Mouse (Mus musculus): ENCODE measurements around the gene Sirt4. TPM values are rescaled to one million over a fixed set of nuclear protein-coding genes. Genes with fewer than 3 reads are reported as not detected.
"Not testable (repeated sequence)": the region's sequence is repeated elsewhere in the genome, so short reads cannot be mapped to it uniquely, and the experiment has no call there.

Gene Sirt4
- total RNA-seq (2017), result 6.0 and 10.4 TPM in 2 replicates

DNA sequence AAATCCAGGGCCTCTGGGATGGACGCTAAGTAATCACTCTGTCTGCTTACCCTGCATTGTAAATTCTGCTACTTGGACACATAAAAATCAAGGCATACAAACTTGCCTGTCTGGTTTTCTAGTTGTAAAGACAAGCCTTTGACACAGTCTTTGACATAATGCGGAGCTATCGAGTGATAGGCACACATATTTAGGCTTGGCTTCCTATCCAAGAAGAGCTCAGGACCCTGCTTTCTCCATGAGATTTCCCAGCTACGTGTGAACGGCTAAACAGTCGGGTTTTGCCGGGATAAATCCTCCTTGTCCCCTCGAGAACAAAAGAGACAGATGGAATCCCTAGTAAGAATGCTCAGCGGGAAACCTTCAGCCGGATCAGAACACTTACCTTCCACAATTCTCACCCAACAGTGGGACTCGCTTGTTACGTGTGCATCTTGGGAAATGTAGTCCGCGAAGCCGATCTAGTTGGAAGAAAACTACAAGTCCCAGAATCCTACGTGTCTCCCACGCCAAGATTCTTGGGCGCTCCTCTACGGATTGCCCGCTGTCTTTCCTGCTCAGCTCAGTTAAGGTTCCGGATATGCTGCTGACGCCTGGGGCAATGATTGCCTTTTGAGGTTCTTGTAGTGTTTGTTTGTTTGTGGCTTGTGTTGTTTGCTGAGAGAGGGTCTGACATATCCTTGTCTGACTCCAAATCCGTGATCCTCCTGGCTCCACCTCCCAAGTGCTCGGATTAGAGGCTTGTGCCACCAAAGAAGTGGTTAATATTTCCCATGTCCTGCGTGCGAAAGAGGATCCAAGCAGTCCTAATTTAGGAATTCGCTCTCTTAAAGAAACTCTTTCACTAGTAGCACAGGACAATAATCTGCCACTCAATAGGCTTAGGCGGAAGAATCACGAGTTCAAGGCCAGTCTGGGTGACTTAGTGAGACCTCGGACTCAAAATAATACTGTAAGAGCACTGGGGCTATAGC is at the start of gene Sirt4:
Sirt4 (minus strand) TSS at position 779 of the 974 bp plus-strand sequence.
- ATAC-seq (replicated peaks in 1 of 2; ENCODE audit: insufficient read depth in 1 of 2, low FRiP score in 2 of 2, low TSS enrichment in 1 of 2, low read depth in 1 of 2, poor library complexity in 2 of 2, severe bottlenecking in 2 of 2), result peak; percentile 92 to 93

DNA sequence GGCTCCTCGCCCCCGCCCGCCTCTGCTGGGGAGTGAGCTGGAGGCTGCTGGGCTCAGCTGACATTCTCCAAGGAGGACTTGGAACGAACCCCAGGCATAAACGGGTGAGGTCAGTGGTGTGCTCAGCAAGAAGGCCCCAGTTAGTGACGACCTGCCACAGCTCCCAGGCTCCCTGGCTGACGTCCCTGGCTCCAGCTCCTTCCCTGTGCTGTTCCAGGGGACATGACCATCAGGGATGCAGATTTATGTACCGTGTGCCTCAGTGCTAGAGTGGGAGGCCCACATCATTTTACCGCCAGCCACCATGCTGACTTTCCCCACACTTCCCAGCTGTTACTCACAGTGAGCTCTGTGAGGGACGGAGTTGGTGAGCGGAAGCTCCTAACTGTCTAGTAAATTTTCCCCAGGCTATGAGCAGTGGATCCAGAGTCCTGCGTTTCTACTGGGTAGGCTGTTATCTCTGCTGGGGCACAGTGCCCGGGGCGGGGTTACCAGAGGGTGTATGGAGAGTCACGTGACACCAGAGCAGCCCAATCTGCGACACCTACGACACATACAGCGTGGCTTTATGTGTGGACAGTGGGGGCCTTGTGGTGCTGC is 47.2 kb upstream of the Sirt4 start:
- ATAC-seq (replicated peaks in 1 of 2; ENCODE audit: insufficient read depth in 1 of 2, low FRiP score in 2 of 2, low TSS enrichment in 1 of 2, low read depth in 1 of 2, poor library complexity in 2 of 2, severe bottlenecking in 2 of 2), result no peak

DNA sequence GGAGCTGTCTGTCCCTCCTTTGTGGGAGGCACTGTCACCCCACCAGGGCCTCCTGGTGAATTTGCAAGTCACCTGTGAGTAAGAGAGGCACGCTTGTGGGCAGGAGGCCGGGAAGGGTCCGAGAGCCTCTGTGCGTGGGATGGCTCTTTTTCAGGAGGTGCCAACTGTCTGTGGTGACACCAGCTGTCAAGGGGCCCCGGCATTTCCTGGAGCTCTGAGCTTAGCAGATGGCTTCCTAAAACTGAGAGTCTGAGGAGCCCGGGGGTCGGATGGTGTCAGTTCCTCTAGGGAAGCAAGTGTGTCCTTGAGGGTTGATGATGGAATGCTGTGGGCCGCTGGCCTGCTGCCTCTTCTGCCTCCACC is 45.9 kb upstream of the Sirt4 start:
- peak; percentile 17 to 34; a peak in 3 of 4 replicates for ATAC-seq (replicated peaks in 1 of 2; ENCODE audit: insufficient read depth in 1 of 2, low FRiP score in 2 of 2, low TSS enrichment in 1 of 2, low read depth in 1 of 2, poor library complexity in 2 of 2, severe bottlenecking in 2 of 2)

DNA sequence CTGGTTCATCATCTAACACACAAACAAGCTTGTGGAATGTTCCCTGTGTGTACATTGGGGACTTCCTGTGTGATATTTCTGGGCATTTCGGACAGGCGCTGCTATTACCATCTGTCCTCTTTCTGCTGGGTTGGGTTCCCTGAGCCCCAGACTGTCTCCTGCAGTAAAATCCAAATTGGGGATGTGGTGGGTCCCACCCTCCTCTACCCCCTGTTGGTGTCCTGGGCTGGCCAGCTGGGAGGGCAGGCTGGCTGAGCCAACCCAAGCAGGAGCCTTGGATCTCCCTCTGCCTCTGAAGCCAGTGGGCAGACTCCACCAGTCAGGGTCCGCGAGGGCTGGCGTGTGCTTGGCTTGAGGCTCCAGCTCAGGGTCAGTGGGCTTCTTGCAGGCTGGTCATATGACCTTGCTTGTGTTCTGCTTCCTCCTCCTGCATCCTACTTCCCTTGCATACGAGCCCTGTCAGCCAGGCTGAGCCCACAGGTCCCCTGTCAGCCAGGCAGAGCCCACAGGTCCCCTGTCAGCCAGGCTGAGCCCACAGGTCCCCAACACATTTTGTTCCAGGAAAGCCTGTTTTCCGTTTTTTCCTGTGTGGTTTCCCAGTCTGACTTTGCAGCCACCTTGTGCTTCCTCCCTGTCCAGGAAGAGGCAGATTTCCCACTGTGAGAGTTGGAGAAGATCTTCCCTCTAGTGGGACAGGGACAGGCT is 45.4 kb upstream of the Sirt4 start:
- peak; percentile 64 to 77 for ATAC-seq (replicated peaks in 1 of 2; ENCODE audit: insufficient read depth in 1 of 2, low FRiP score in 2 of 2, low TSS enrichment in 1 of 2, low read depth in 1 of 2, poor library complexity in 2 of 2, severe bottlenecking in 2 of 2)

DNA sequence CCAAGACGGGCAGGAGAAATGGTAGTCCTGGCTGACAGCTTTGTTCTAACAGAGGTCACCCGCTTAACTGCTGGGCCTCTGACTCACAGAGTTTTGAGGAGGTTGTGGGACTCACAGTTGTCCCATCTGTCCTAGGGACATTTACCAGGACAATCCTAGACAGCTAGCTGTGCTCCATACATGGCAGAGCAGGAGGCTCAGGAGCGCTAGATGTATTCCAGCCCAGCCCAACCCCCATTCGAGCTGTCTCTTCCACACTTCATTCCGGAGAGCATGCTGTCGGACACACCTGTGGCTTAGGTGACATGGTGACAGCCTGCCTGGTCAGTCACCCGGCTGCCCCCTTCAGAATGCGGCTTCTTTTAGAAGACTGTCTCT is 44.8 kb upstream of the Sirt4 start:
- ATAC-seq (replicated peaks in 1 of 2; ENCODE audit: insufficient read depth in 1 of 2, low FRiP score in 2 of 2, low TSS enrichment in 1 of 2, low read depth in 1 of 2, poor library complexity in 2 of 2, severe bottlenecking in 2 of 2), result no peak

DNA sequence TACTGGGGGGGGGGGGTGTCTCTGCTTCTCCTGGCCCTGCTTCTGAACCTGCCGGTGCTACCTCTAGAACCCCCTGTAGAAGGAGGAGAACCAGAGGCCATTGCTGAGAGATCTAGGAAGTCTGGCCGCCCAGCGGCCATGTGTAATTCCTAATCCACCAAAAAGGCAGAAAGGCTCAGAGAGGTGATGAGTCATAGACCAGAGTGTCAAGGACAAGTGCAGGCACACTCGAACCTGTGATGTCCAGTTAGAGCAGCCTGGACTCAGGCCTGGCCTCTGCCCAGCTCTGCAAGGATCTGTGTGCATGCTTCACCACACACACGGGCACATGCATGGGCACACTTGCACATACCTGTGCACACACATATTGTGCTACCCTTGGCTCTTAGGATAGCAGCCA is 43.6 kb upstream of the Sirt4 start:
- ATAC-seq (replicated peaks in 1 of 2; ENCODE audit: insufficient read depth in 1 of 2, low FRiP score in 2 of 2, low TSS enrichment in 1 of 2, low read depth in 1 of 2, poor library complexity in 2 of 2, severe bottlenecking in 2 of 2), result no peak

DNA sequence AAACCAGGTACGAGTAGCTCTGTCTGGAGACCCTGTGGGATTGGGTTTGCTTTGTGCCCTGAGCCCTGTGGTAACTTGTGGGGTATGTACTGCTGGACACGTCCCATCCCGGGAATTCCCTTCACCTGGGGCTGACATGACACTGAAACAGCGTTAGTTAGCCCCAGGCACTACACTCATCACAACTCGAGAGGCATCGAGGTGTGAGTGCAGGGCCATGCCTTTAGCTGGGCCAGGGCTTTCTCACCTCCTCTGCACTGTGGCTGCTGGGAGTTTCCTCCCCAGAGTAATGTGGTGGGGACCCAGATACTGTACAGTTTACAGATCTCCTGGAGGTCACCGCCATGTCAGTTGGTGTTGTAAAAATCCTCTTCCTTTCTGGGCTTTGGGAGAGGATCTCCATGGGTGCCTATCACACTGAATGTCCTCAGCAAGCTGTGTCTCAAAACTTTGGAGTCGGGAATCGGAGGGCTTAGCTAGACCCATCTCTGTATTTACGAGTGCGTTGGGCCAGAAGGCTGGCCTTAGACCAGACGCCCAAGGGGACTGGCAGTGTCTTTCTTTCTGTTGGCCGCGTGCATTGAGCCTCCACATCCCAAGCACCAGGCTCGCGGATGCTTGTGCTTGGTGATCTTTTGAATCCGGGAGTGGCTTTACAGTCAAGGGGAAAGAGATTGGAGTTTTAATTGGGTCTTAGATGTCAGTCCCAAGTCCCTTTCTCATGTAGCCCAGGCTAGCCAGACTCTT is 42.1 kb upstream of the Sirt4 start:
- no peak for ATAC-seq (replicated peaks in 1 of 2; ENCODE audit: insufficient read depth in 1 of 2, low FRiP score in 2 of 2, low TSS enrichment in 1 of 2, low read depth in 1 of 2, poor library complexity in 2 of 2, severe bottlenecking in 2 of 2)

DNA sequence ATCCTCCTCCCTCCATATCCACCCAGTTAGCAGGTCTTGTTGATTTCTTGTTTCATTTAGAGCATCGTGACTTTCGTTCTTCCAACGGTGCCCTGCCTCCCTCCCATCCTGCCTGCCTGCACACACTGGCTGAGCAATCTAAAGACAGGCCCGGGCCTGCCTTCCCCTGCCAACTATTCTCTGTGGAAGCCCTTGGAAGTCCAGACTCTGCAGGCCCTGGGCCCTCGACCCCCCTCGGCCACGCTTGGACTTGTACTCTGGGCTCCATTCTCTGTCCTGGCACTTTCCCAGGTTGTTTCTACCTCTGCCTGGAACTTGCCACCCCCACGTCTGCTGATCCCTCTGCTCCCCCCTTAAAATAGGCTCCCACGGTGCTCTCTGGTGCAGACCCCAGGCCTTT is 41.4 kb upstream of the Sirt4 start:
- ATAC-seq (replicated peaks in 1 of 2; ENCODE audit: insufficient read depth in 1 of 2, low FRiP score in 2 of 2, low TSS enrichment in 1 of 2, low read depth in 1 of 2, poor library complexity in 2 of 2, severe bottlenecking in 2 of 2), result no peak

DNA sequence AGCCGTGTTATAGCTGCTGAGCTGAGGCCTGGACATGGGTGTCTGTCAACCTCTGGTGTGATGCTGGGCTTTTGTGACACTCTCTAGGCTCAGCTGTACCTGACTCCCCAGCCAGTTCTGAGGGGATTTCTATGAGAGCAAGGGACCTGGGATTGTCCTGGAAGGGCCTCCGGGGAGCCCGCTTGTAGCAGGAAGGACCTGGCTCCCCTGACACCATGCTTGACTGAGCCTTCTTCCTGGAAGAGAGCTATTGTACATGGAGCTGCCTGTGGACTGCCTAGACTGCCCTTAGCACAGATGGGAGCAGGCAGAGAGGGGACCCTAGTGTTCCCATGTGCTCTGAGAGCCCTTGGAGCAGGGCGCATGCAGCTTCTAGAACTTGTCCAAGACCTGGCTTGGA is 40.9 kb upstream of the Sirt4 start:
- no peak for ATAC-seq (replicated peaks in 1 of 2; ENCODE audit: insufficient read depth in 1 of 2, low FRiP score in 2 of 2, low TSS enrichment in 1 of 2, low read depth in 1 of 2, poor library complexity in 2 of 2, severe bottlenecking in 2 of 2)

DNA sequence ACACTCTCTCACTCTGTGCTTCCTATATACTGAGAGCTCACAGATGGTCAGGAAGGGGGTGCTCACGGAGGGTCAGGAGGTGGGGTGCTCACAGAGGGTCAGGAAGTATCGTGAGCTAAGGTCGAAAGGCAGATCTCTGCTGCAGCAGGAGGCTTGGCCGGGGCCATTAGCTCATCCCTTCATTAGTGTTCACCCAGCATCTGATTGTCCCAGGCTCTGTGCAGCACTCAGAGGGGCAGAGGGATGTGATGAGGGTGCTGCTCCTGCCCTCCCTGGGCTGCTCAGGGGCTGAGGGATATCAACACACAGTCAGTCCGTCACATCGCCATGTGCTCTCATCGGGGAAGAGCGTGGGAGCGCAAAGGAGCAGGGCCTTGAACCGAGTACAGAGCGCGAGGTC is 39.9 kb upstream of the Sirt4 start:
- ATAC-seq (replicated peaks in 1 of 2; ENCODE audit: insufficient read depth in 1 of 2, low FRiP score in 2 of 2, low TSS enrichment in 1 of 2, low read depth in 1 of 2, poor library complexity in 2 of 2, severe bottlenecking in 2 of 2), result no peak

DNA sequence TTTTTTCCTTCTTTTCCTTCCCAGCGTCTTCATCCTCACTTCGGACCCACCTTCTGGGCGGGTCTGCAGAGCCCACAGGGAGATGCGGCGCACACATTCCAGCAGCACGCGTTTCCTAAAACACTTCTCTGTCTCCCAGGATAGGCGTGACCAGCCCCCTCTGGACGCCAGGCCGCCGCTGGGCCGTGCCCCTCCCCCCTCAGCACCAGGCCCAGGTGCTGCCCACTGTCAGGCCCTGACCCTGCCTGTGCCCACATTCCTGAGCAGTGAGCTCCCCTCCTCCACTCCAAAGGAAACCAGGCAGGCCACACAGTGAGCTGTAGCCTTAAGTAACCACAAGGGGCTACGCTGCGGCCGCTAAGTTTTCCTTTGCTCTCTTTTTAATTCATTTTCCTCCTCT is 39.4 kb upstream of the Sirt4 start:
- no peak for ATAC-seq (replicated peaks in 1 of 2; ENCODE audit: insufficient read depth in 1 of 2, low FRiP score in 2 of 2, low TSS enrichment in 1 of 2, low read depth in 1 of 2, poor library complexity in 2 of 2, severe bottlenecking in 2 of 2)

DNA sequence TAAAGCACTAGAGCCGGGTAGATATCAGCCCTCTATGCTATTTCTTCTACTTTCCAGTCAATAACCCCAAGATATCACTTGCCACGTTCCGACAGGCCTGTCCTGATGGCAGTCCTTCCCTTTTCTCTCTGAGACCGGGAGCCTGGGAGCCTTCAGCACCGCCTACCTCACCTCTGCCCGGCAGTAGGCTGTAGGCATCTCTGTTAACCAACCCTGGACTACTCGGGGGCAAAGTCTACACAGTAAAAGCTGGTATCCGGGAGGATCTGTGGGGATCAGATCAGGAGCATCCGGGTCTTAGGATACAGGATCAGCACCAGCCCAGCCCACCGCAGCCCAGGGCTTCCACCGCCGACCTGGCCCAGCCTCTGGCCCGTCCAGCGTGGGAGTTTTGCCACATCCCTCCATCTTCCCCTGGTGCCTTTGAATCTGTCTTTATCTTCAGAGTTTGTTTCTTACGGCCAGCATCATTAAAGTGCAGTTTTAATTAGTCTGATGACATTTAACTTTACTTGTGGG is 38.5 kb upstream of the Sirt4 start:
- ATAC-seq (replicated peaks in 1 of 2; ENCODE audit: insufficient read depth in 1 of 2, low FRiP score in 2 of 2, low TSS enrichment in 1 of 2, low read depth in 1 of 2, poor library complexity in 2 of 2, severe bottlenecking in 2 of 2), result no peak

DNA sequence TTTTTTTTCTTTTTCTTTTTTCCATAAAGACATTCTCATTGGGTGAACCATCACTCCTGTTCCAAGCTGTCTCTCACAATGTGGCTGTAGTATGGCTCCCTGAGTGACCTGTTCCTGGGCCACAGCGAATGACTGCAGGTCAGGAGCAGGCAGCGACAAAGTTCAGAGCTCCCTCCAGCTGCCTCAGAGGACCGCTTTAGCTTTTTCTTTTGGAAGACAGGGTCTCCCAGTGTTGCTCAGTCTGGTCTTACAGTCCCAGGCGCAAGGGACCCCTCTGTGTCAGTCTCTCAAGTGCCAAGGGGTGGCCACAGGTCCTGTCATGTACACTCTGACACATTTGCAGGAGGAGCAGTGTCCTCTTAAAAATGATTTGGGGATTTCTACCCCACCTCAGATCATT is 38.0 kb upstream of the Sirt4 start:
- ATAC-seq (replicated peaks in 1 of 2; ENCODE audit: insufficient read depth in 1 of 2, low FRiP score in 2 of 2, low TSS enrichment in 1 of 2, low read depth in 1 of 2, poor library complexity in 2 of 2, severe bottlenecking in 2 of 2), result no peak

DNA sequence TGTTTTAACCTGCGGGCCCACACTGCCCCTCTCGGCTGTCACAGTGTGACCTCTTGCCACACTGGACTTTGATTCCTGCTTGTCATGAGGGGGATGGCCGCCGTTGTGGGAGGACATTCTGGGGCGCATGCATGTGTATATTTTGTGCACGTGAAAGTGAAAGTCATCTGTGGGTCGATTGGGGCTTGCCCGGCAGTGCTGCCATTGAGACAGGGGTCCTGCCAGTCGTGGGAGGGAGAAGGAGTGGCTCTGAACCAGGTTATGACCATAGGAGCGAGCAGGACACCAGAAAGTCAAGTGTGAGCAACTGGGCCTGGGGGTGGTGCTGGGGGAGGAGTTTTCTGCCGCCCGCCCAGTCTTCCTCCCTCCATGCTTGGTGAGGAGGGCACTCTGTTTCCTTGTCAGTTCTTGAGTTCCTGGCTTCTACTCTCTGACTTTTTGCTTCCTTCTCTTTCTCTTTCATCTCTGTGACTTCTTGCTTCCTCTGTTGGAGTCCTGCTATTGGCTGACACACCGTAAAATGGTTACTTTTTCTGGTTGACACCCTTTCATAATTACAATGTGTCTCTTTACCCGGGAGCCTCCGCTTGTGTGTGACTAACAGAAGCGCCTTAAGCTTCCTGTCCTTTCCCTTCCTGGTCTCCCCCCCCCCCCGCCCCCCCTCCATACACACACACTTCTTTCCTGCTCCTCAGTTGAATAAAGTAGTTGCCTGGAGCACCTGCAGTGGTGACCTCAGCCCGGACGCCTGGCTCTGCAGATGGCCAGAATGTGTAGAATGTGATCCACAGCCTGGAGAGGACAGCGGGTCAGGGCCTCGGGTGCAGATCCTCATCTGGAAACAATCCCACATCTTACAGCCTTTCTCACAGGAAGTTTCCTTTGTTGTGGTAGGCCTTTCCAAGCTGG is 37.3 kb upstream of the Sirt4 start:
- ATAC-seq (replicated peaks in 1 of 2; ENCODE audit: insufficient read depth in 1 of 2, low FRiP score in 2 of 2, low TSS enrichment in 1 of 2, low read depth in 1 of 2, poor library complexity in 2 of 2, severe bottlenecking in 2 of 2), result peak; percentile 57 to 61

DNA sequence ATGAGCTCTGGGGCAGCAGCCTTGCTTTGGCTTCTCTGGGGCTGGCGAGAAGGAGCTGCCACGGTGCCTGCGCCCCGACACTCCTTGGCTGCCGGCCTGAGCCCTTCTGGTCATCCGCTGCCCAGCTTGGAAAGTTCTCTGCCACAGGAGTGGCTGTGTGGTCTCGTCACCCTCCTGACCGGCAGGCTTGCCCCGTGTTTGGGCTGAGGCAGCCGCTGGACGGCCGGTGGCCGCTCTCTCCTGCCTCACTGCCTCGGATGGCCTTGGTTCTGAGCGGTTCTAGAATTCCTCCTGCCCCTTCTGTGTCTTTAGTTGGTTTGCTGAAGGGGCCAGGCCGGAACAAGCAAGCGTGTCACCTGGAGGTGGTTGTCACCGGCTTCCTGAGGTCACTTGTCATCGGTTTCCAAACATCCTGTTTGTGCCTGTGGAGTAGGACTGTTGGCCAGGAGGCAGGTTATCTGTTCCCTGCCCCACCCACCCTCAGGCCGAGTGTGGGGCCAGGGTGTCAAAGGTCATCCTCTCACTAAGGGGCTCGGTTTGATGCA is 35.9 kb upstream of the Sirt4 start:
- ATAC-seq (replicated peaks in 1 of 2; ENCODE audit: insufficient read depth in 1 of 2, low FRiP score in 2 of 2, low TSS enrichment in 1 of 2, low read depth in 1 of 2, poor library complexity in 2 of 2, severe bottlenecking in 2 of 2), result no peak

DNA sequence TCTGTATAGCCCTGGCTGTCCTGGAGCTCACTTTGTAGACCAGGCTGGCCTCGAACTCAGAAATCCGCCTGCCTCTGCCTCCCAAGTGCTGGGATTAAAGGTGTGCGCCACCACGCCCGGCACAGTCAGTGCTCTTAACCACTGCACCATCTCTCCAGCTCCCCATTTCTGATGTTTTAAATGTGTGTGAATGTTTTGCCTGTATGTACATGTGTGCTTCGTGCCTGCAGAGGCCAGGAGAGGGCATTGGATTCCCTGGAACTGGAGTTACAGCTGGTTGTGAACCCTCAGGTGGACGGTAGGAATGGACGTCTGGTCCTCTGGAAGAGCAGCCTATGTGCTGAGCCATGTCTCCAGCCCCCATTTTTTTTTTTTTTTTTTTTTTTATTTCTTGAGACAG is 33.7 kb upstream of the Sirt4 start:
- ATAC-seq (replicated peaks in 1 of 2; ENCODE audit: insufficient read depth in 1 of 2, low FRiP score in 2 of 2, low TSS enrichment in 1 of 2, low read depth in 1 of 2, poor library complexity in 2 of 2, severe bottlenecking in 2 of 2), result not testable (repeated sequence)

All from hematopoietic stem cell, adult 5-6 weeks (primary cell).